Mouse (Mus musculus): ENCODE results near the gene Timm8b. TPM values are rescaled to one million over a fixed set of nuclear protein-coding genes. Genes with fewer than 3 reads are reported as not detected.

Gene Timm8b
- 10 to 100 TPM; 51.8 to 58.1 TPM for total RNA-seq (2023)

GRCm38 (mm10) chr9:50603189-50603997 is at the start of gene Timm8b, which contains the start of gene Sdhd:
Timm8b (plus strand) TSS chr9:50603910.
Sdhd (minus strand) TSS chr9:50603812.

GRCm38 (mm10) chr9:50554241-50555093 is 49.2 kb upstream of the Timm8b start, which contains the start of gene Il18:
Il18 (plus strand) TSS chr9:50554827.

GRCm38 (mm10) chr9:50555094-50555446 is 48.6 kb upstream of the Timm8b start, which contains the start of gene Bco2:
Bco2 (minus strand) TSS chr9:50555181.

GRCm38 (mm10) chr9:50561145-50561917 is 42.4 kb upstream of the Timm8b start, which contains the start of gene Tex12:
Tex12 (minus strand) TSS chr9:50561325.

GRCm38 (mm10) chr9:50616766-50617603 is 13.3 kb downstream of the Timm8b start, which contains the start of the genes Pih1d2 and Nkapd1:
Pih1d2 (plus strand) TSS chr9:50617321.
Nkapd1 (minus strand) TSS chr9:50617464.

Other genes starting within 250 kb of the Timm8b start
- not detected for gene Plet1, start 109.4 kb upstream of the Timm8b start, total RNA-seq (2023)
- gene Pts, start 75.2 kb upstream of the Timm8b start, total RNA-seq (2023): 10 to 100 TPM; 43.3 to 51.7 TPM
- gene Il18, start 49.1 kb upstream of the Timm8b start, total RNA-seq (2023): 1 to 10 TPM; 5.0 to 6.4 TPM
- 1 to 10 TPM in 1 of 2 experiments, under 1 TPM in 1; 0.97 to 1.2 TPM for gene Bco2, start 48.7 kb upstream of the Timm8b start, total RNA-seq (2023)
- not detected for gene Tex12, start 42.6 kb upstream of the Timm8b start, total RNA-seq (2023)
- 10 to 100 TPM; 80.6 to 81.3 TPM for gene Sdhd, start 98 bp upstream of the Timm8b start, total RNA-seq (2023)
- gene Pih1d2, start 13.4 kb downstream of the Timm8b start, total RNA-seq (2023): under 1 TPM in 1 of 2 experiments, not detected in 1; 0.33 TPM
- gene Nkapd1, start 13.6 kb downstream of the Timm8b start, total RNA-seq (2023): 10 to 100 TPM; 11.6 to 15.6 TPM
- 10 to 100 TPM; 16.8 to 19.7 TPM for gene Dlat, start 55.9 kb downstream of the Timm8b start, total RNA-seq (2023)
- gene Dixdc1, start 135.6 kb downstream of the Timm8b start, total RNA-seq (2023): not detected
- gene 2310030G06Rik, start 142.6 kb downstream of the Timm8b start, total RNA-seq (2023): not detected
- 1 to 10 TPM; 1.4 to 2.1 TPM for gene Cryab, start 147.4 kb downstream of the Timm8b start, total RNA-seq (2023)
- not detected for gene Hspb2, start 148.4 kb downstream of the Timm8b start, total RNA-seq (2023)
- 1 to 10 TPM; 4.1 to 8.1 TPM for gene Fdxacb1, start 164.3 kb downstream of the Timm8b start, total RNA-seq (2023)
- gene Alg9, start 171.1 kb downstream of the Timm8b start, total RNA-seq (2023): 10 to 100 TPM; 12.7 to 14.5 TPM
- 1 to 10 TPM; 7.9 to 9.5 TPM for gene 1110032A03Rik, start 171.6 kb downstream of the Timm8b start, total RNA-seq (2023)
- gene Ppp2r1b, start 241.4 kb downstream of the Timm8b start, total RNA-seq (2023): 10 to 100 TPM; 24.1 to 27.8 TPM